Mouse (Mus musculus) cerebellum, adult 2 months (tissue): ENCODE data around the gene Gm5447.

ENCODE experiments used
- CTCF ChIP-seq: fragments of 200-500 bp; IDR thresholded peaks from 2 replicates; pipeline ENCODE4 v1.5.1; 2011; ENCODE audit warnings: low read depth, mild to moderate bottlenecking, control low read depth, low read length, moderate library complexity, borderline replicate concordance; ENCODE audit not compliant: insufficient read depth
- POLR2A ChIP-seq: fragments of 200-500 bp; IDR thresholded peaks from 2 replicates; pipeline ENCODE4 v1.6.1; 2011; ENCODE audit warnings: low read length, control low read depth, borderline replicate concordance; ENCODE audit not compliant: insufficient read depth

- TF ChIP-seq POLR2A (no peak), CTCF (no peak)
Measured at GRCm38 (mm10) chr13:30947129-30947528, 26.9 kb upstream of the Gm5447 start.
